Mouse (Mus musculus) megakaryocyte, adult 5-6 weeks (primary cell): Measurements from ENCODE around the gene Ddb2. TPM values are rescaled to one million over a fixed set of nuclear protein-coding genes. Genes with fewer than 3 reads are reported as not detected.

Experiments
- total RNA-seq, 2 experiments: library from RNA; stranded (forward) in 1 of 2; stranded (reverse) in 1 of 2; fragments of 153-499, 151-499 nt in 1 of 2; fragments of 221-1000, 200-1000 nt in 1 of 2; gene quantifications; 2 replicates each; pipeline versions ENCODE4 v1.2.3 to v1.2.4; 2015 to 2017

Gene Ddb2
- total RNA-seq, 2 experiments from 2014 or later, result 7.3 to 7.7 TPM

Other genes with a start within 250 kb of the Ddb2 start
- gene Rapsn, start 201.4 kb downstream of the Ddb2 start, total RNA-seq (2015), result 0.46 and 0.47 TPM in 2 replicates
- 0.51 and 1.3 TPM in 2 replicates for gene Rapsn, start 201.4 kb downstream of the Ddb2 start, total RNA-seq (2017)
- 65.1 and 69.7 TPM in 2 replicates for gene Psmc3, start 183.0 kb downstream of the Ddb2 start, total RNA-seq (2015)
- gene Psmc3, start 183.0 kb downstream of the Ddb2 start, total RNA-seq (2017), result 226 TPM in 2 replicates
- 8.4 and 15.6 TPM in 2 replicates for gene Slc39a13, start 166.6 kb downstream of the Ddb2 start, total RNA-seq (2015)
- 6.5 and 10.9 TPM in 2 replicates for gene Slc39a13, start 166.6 kb downstream of the Ddb2 start, total RNA-seq (2017)
- 348 and 384 TPM in 2 replicates for gene Spi1, start 154.6 kb downstream of the Ddb2 start, total RNA-seq (2015)
- gene Spi1, start 154.6 kb downstream of the Ddb2 start, total RNA-seq (2017), result 253 and 295 TPM in 2 replicates
- 0.18 and 0.27 TPM in 2 replicates for gene Mybpc3, start 118.8 kb downstream of the Ddb2 start, total RNA-seq (2015)
- gene Mybpc3, start 118.8 kb downstream of the Ddb2 start, total RNA-seq (2017), result 0.08 and 0.44 TPM in 2 replicates
- gene Madd, start 53.1 kb downstream of the Ddb2 start, total RNA-seq (2015), result 35.4 and 39.7 TPM in 2 replicates
- gene Madd, start 53.1 kb downstream of the Ddb2 start, total RNA-seq (2017), result 63.6 and 78.7 TPM in 2 replicates
- 0.45 and 1.9 TPM in 2 replicates for gene Nr1h3, start 34.1 kb downstream of the Ddb2 start, total RNA-seq (2015)
- 1.5 and 2.2 TPM in 2 replicates for gene Nr1h3, start 34.1 kb downstream of the Ddb2 start, total RNA-seq (2017)
- gene Acp2, start 34.1 kb downstream of the Ddb2 start, total RNA-seq (2015), result 7.1 and 8.4 TPM in 2 replicates
- 8.0 and 9.0 TPM in 2 replicates for gene Acp2, start 34.1 kb downstream of the Ddb2 start, total RNA-seq (2017)
- gene Pacsin3, start 19.0 kb upstream of the Ddb2 start, total RNA-seq (2015), result not detected in 2 replicates
- 0.29 TPM in 1 of 2 replicates, not detected in the other for gene Pacsin3, start 19.0 kb upstream of the Ddb2 start, total RNA-seq (2017)
- gene Arfgap2, start 28.0 kb upstream of the Ddb2 start, total RNA-seq (2015), result 24.7 and 27.2 TPM in 2 replicates
- gene Arfgap2, start 28.0 kb upstream of the Ddb2 start, total RNA-seq (2017), result 26.9 and 27.1 TPM in 2 replicates
- 2.0 and 4.2 TPM in 2 replicates for gene 1110051M20Rik, start 207.7 kb upstream of the Ddb2 start, total RNA-seq (2015)
- gene 1110051M20Rik, start 207.7 kb upstream of the Ddb2 start, total RNA-seq (2017), result 1.7 and 3.2 TPM in 2 replicates
- gene Lrp4, start 220.5 kb upstream of the Ddb2 start, total RNA-seq (2015), result 1.0 and 1.1 TPM in 2 replicates
- 1.9 and 2.7 TPM in 2 replicates for gene Lrp4, start 220.5 kb upstream of the Ddb2 start, total RNA-seq (2017)